Mouse (Mus musculus): Measurements from ENCODE around the gene Eno3.

DNA sequence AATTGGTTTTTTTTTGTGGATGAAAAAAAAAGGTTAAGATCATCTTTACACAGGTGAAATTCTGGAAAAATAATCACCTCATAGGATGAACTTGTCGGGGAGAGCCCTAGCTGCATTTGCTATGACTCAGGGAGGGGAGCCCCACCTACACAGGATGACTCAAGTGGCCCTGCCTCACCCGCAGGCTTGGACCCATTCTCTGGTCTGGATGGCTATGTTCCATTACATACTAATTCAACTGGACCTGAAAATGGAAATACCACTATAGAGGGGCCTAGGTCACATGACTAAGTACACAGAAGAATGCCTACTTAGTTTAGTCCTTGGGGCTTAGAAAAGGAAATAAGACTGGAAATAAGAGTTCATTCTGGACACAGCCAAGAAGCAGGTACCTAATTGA, 5.6 kb upstream of the Eno3 start:
- TF ChIP-seq CTCF (IDR thresholded peaks at IDR 0.05; ENCODE audit: control insufficient read depth, insufficient read depth, insufficient replicate concordance, low read depth, low read length) (no peak), POLR2A (IDR thresholded peaks at IDR 0.05; ENCODE audit: control insufficient read depth, low read depth, low read length) (no peak)

Data from testis, adult 2 months (tissue).